Mouse (Mus musculus): ENCODE data around the gene Mri1.

The Mri1 gene

DNA sequence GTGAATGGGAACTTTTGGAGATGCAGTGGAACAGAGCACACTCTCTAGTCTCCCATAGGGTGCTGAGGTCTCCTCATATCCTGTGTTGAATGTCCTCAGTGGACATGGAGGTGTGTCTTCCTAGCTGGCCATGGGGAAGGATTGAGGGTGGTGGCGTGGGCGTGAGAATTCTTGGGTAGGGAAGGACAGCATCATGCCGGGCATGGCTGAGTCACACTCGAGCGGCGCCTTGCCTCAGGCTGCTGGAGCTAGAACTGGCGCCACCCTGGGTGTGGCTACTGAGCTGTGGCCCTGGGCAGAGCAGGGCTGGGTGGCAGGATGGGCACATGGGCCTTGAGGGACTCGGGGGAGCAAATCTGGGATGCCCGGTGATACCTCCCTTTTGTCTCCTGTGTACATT is 54.7 kb downstream of the Mri1 start:
- DNase-seq = peak; percentile 55 to 56

DNA sequence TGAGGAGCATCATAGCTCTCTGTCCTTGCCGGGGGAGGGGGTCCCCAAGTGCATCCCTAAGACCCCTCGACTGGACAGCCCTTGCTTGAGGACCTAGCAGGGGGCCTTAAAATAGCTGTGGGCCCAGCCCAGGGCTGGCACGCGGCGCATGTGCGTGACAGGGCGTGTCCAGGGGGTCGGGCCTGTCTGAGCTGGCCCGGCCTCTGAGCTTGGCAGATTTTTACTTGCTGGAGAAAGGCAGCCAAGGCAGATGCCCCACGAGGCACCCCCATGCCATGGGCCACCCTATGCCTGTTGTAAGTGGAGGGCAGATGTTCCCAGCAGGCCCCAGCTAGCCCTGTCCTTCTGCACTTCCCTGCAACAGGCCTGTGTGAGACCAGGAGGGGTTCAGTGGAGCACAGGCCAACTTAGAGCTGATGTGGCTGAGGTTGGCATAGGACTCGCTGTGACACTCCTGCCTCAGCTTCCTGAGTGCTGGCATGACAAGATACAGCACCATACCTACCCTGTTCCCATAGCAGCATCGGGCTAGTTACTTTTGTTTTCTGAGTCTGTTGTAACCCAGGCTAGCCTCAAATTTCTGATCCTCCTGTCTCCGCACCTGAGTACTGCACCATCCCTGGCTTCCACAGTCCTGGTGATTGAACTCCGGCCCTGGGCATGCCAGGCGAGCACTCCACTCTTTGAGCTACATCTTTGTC is 55.4 kb downstream of the Mri1 start:
- DNase-seq = peak; percentile 72 to 76

DNA sequence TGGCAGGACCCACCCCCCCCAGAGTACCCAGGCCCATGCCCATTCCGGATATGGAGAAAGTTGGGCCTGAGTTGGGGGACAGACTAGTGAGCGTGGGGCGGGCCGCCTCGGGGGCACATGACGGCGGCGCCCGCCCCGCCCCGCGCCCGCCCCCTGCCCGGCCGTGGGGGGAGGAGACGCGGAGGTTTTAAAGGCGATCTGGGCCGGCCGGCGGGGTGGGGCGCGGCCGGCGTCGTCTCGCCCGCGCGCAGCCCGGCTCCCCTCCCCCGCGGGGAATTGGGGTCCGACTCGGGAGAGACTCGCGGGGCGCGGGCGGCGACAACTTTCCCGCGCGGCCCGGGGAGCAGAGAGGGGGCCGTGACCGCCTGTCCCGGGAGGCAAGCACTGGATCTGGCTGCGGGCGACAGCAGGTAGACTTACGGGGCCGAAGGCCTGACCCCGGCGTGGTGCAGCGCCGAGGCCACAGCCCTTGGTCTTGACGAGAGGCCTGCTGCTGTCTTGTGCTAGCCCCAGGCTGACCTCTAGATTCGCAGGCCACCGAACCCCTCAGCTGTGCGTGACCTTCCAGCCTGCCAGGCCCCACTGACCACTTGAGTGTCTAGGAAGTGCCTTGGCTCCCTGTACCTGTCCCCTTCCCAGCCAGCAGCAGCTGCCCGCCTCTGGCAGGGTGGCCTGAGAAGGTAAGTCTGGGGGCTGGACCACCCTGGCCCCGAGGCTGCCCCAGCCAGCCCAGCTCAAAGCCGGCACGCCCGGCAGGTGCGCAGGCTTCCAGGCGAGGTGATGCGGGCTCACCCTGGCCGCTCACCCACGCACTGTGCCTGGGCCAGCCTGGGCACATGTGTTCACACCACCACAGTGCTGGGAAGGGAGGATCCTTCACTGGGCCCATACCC is 56.2 kb downstream of the Mri1 start:
- peak; percentile 83 to 84 for DNase-seq

DNA sequence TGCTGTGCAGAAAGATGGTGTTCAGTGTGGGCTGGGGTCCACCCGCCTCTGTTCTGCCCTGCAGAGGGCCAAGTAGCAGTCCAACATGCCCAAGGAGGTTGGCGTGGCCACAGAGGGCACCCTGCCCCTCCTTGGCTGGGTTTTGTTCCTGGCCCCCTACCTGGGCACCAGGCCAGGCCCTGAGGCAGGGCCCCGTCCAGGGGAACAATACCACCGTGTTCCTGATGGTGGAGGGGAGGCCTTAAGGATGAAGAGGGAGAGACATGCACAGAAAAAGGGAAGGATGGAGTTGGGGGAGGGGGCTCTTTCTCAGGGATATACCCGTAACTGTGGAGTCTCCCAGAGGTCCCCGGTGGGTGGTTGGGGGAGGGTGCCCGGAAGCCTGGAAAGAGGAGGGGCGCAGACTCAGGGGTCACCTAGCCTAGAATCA is 57.0 kb downstream of the Mri1 start:
- peak in 1 of 2 experiments; percentile 35 for DNase-seq
